Mouse (Mus musculus) lung, embryonic 16.5 days (tissue): ENCODE results near the gene Gpi1. TPM values are rescaled to one million over a fixed set of nuclear protein-coding genes. Genes with fewer than 3 reads are reported as not detected.

Experiments
- ATAC-seq: fragments of 200-750 bp; cut with Nextera tagmentation; 2 replicates; pipeline ENCODE4 v1.8.0; 2017; ENCODE audit warnings: low read depth, mild to moderate bottlenecking, moderate library complexity
- H3K27ac ChIP-seq: fragments of 300-500 bp; sonication (generic); 2 replicates; pipeline ENCODE4 v1.5.1; 2014; ENCODE audit warnings: mild to moderate bottlenecking, control low read depth, low read length
- H3K27me3 ChIP-seq: fragments of 300-500 bp; sonication (generic); 2 replicates; pipeline ENCODE4 v1.6.1; 2014; ENCODE audit warnings: low read depth, low read length, mixed read lengths; ENCODE audit not compliant: control insufficient read depth, insufficient read depth
- H3K36me3 ChIP-seq: fragments of 300-500 bp; sonication (generic); 2 replicates; pipeline ENCODE4 v1.6.1; 2014; ENCODE audit warnings: low read length; ENCODE audit not compliant: control insufficient read depth, insufficient read depth
- H3K4me1 ChIP-seq: fragments of 300-500 bp; sonication (generic); replicated peaks from 2 replicates; pipeline ENCODE4 v1.6.1; 2014; ENCODE audit warnings: low read length, mixed read lengths; ENCODE audit not compliant: control insufficient read depth, insufficient read depth
- H3K4me2 ChIP-seq: fragments of 300-500 bp; sonication (generic); 2 replicates; pipeline ENCODE4 v1.6.1; 2014; ENCODE audit warnings: low read depth, low read length, control low read depth
- H3K4me3 ChIP-seq: fragments of 300-500 bp; sonication (generic); 2 replicates; pipeline ENCODE4 v1.5.1; 2014; ENCODE audit warnings: mild to moderate bottlenecking, low read length, control low read depth
- H3K9ac ChIP-seq: fragments of 300-500 bp; sonication (generic); 2 replicates; pipeline ENCODE4 v1.6.1; 2014; ENCODE audit warnings: low read length, control low read depth
- H3K9me3 ChIP-seq: fragments of 300-500 bp; sonication (generic); 2 replicates; pipeline ENCODE4 v1.6.1; 2016; ENCODE audit warnings: low read length; ENCODE audit not compliant: control insufficient read depth
- WGBS: fragments of 180-500 bp; shearing (Covaris S2); extraction: QIAGEN DNeasy Blood & Tissue Kit; methylation state at CpG from one replicate; pipeline ENCODE4 v1.1.7; 2014; 5-methylcytosine and 5-hydroxymethylcytosine counted together
- polyA plus RNA-seq: library from polyadenylated mRNA; unstranded; fragments of >200 nt; fragmentation: Nextera tagmentation; extraction: Ambion mirVana; gene quantifications from 2 replicates; pipeline ENCODE4 v1.2.1, GENCODE M21; 2015

Gpi1 gene
- polyA plus RNA-seq, result 252 and 256 TPM in 2 replicates

- 0% methylated on average over 37 of the region's 39 CpGs for WGBS
- H3K27me3 ChIP-seq, result no peaks in the 10 kb centered on the region
- ATAC-seq, result peak; percentile 82
- H3K9me3 ChIP-seq, result no peaks in the 10 kb centered on the region
- peak within 1 kb of the TSS; percentile 89 for H3K27ac ChIP-seq
- peak within 1 kb of the TSS; percentile 81 for H3K4me3 ChIP-seq
- H3K4me1 ChIP-seq, result peaks cover 32% of the 10 kb centered on the region
- peak within 1 kb of the TSS; percentile 88 for H3K9ac ChIP-seq
- H3K36me3 ChIP-seq, result peaks cover 9% of the 10 kb centered on the region
- peak within 1 kb of the TSS; percentile 83 for H3K4me2 ChIP-seq
Measured at GRCm38 (mm10) chr7:34230116-34230515, at the start of gene Gpi1. Gene Gpi1, minus strand, starts transcription at chr7:34230336.

- ATAC-seq, result no peak
- no peaks in the 10 kb centered on the region for H3K9me3 ChIP-seq
- no peak overlapping the region for H3K4me2 ChIP-seq
- no peaks in the 10 kb centered on the region for H3K27me3 ChIP-seq
- no peak overlapping the region for H3K9ac ChIP-seq
- 95% methylated on average over 2 of the region's 2 CpGs for WGBS
- no peaks in the 10 kb centered on the region for H3K4me1 ChIP-seq
- H3K27ac ChIP-seq, result no peak overlapping the region
- H3K36me3 ChIP-seq, result peaks cover 7% of the 10 kb centered on the region
- H3K4me3 ChIP-seq, result no peak overlapping the region
Measured at GRCm38 (mm10) chr7:34277656-34278055, 47.5 kb upstream of the Gpi1 start.

- Histone ChIP-seq H3K4me1 (no peaks in the 10 kb centered on the region), H3K36me3 (peaks cover 4% of the 10 kb centered on the region), H3K27me3 (no peaks in the 10 kb centered on the region), H3K4me3 (no peak overlapping the region), H3K9ac (no peak overlapping the region), H3K4me2 (no peak overlapping the region), H3K9me3 (no peaks in the 10 kb centered on the region), H3K27ac (no peak overlapping the region)
- no peak for ATAC-seq
- 95% methylated on average over 3 of the region's 3 CpGs for WGBS
Measured at GRCm38 (mm10) chr7:34276066-34276465, 45.9 kb upstream of the Gpi1 start.

GRCm38 (mm10) chr7:34272465-34272864 is 42.3 kb upstream of the Gpi1 start:
- no peak for ATAC-seq

GRCm38 (mm10) chr7:34268463-34268862 is 38.3 kb upstream of the Gpi1 start:
- Histone ChIP-seq H3K27ac (peak overlapping the region; percentile 43), H3K36me3 (no peaks in the 10 kb centered on the region; the same call in 1 of the 2 replicates), H3K4me3 (no peak overlapping the region), H3K9ac (no peak overlapping the region), H3K27me3 (no peaks in the 10 kb centered on the region), H3K9me3 (no peaks in the 10 kb centered on the region), H3K4me1 (peaks cover 14% of the 10 kb centered on the region), H3K4me2 (no peak overlapping the region)
- WGBS, result 47% methylated on average over 1 of the region's 1 CpGs
- ATAC-seq, result peak; percentile 45

More at GRCm38 (mm10) chr7:34272465-34272864, 42.3 kb upstream of the Gpi1 start:
- Histone ChIP-seq H3K4me3 (no peak overlapping the region), H3K27me3 (no peaks in the 10 kb centered on the region), H3K36me3 (peaks cover 1% of the 10 kb centered on the region), H3K9me3 (no peaks in the 10 kb centered on the region), H3K4me1 (peaks cover 7% of the 10 kb centered on the region), H3K9ac (no peak overlapping the region), H3K27ac (no peak overlapping the region), H3K4me2 (no peak overlapping the region)
- 76% methylated on average over 4 of the region's 4 CpGs for WGBS

GRCm38 (mm10) chr7:34266421-34266820 is 36.3 kb upstream of the Gpi1 start:
- Histone ChIP-seq H3K9me3 (no peaks in the 10 kb centered on the region), H3K4me1 (peaks cover 14% of the 10 kb centered on the region), H3K36me3 (peaks cover 3% of the 10 kb centered on the region; the same call in 1 of the 2 replicates), H3K27me3 (no peaks in the 10 kb centered on the region), H3K9ac (no peak overlapping the region), H3K4me2 (no peak overlapping the region), H3K4me3 (no peak overlapping the region), H3K27ac (peak overlapping the region; percentile 42)
- no peak for ATAC-seq

- Histone ChIP-seq H3K4me1 (peaks cover 14% of the 10 kb centered on the region), H3K4me2 (no peak overlapping the region), H3K27ac (peak overlapping the region; percentile 42), H3K36me3 (peaks cover 4% of the 10 kb centered on the region; the same call in 1 of the 2 replicates), H3K4me3 (no peak overlapping the region), H3K9me3 (no peaks in the 10 kb centered on the region), H3K27me3 (no peaks in the 10 kb centered on the region), H3K9ac (0 out of 2 replicates have a peak overlapping the region, but pooled peaks have one; percentile 32)
- ATAC-seq, result peak; percentile 73
- 45% methylated on average over 5 of the region's 5 CpGs for WGBS
Measured at GRCm38 (mm10) chr7:34265876-34266346, 35.8 kb upstream of the Gpi1 start.

- Histone ChIP-seq H3K9me3 (no peaks in the 10 kb centered on the region), H3K27me3 (no peaks in the 10 kb centered on the region), H3K4me2 (no peak overlapping the region), H3K4me3 (no peak overlapping the region), H3K9ac (no peak overlapping the region), H3K27ac (no peak overlapping the region), H3K4me1 (peaks cover 9% of the 10 kb centered on the region), H3K36me3 (peaks cover 7% of the 10 kb centered on the region; the same call in 1 of the 2 replicates)
- no peak for ATAC-seq
- 90% methylated on average over 5 of the region's 5 CpGs for WGBS
Measured at GRCm38 (mm10) chr7:34263437-34263836, 33.3 kb upstream of the Gpi1 start.

- peaks cover 30% of the 10 kb centered on the region for H3K36me3 ChIP-seq
- no peaks in the 10 kb centered on the region for H3K4me1 ChIP-seq
- H3K9me3 ChIP-seq, result no peaks in the 10 kb centered on the region
- H3K4me2 ChIP-seq, result no peak overlapping the region
- WGBS, result 91% methylated on average over 1 of the region's 1 CpGs
- no peaks in the 10 kb centered on the region for H3K27me3 ChIP-seq
- no peak overlapping the region for H3K27ac ChIP-seq
- no peak overlapping the region for H3K4me3 ChIP-seq
- H3K9ac ChIP-seq, result no peak overlapping the region
- ATAC-seq, result no peak
Measured at GRCm38 (mm10) chr7:34258407-34258806, 28.3 kb upstream of the Gpi1 start.
